Mouse (Mus musculus) c-Kit-positive CD71-negative TER-119-negative erythroid progenitor cells, embryonic 14.5 days (primary cell): ENCODE measurements around the gene Olfr813.
"Not testable (repeated sequence)": the region's sequence is repeated elsewhere in the genome, so short reads cannot be mapped to it uniquely, and the experiment has no call there.

Experiments
- DNase-seq: peaks from one replicate; pipeline ENCODE4 v3.0.0-alpha.2; 2013; ENCODE audit warnings: low read depth

The Olfr813 gene

GRCm38 (mm10) chr10:129855067-129855466, at the start of gene Olfr813:
TSS of gene Olfr813 (plus strand) at chr10:129855367.
- DNase-seq, result no peak

GRCm38 (mm10) chr10:129845994-129846393, 9.2 kb upstream of the Olfr813 start, which contains the start of gene Olfr812:
TSS of gene Olfr812 (minus strand) at chr10:129846094.
- DNase-seq, result no peak

- no peak for DNase-seq
Observed at GRCm38 (mm10) chr10:129847343-129847742, 7.8 kb upstream of the Olfr813 start.

DNA sequence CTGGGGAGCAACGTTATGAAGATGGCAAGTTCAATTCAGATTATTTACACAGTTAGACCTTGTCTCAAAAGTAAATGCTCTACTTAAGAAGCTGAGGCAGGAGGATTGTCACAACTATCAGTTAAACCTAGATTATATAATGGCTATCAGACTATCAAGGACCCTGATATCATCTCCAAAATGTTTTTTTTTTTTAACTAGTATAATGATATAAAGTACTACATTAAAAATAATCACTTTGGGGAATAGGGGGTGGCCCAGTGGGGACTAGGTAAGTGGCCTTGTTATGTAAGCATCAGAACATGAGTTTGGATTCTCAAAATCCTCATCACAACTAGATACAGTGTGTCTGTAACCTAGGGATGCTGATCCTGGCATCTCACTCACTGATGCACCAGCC, 24.6 kb downstream of the Olfr813 start, which contains the start of gene Olfr814:
Gene Olfr814, minus strand, starts transcription at position 101 of the 400 bp plus-strand sequence.
- DNase-seq, result not testable (repeated sequence)

- not testable (repeated sequence) for DNase-seq
Observed at GRCm38 (mm10) chr10:129885496-129885895, 30.3 kb downstream of the Olfr813 start.

DNA sequence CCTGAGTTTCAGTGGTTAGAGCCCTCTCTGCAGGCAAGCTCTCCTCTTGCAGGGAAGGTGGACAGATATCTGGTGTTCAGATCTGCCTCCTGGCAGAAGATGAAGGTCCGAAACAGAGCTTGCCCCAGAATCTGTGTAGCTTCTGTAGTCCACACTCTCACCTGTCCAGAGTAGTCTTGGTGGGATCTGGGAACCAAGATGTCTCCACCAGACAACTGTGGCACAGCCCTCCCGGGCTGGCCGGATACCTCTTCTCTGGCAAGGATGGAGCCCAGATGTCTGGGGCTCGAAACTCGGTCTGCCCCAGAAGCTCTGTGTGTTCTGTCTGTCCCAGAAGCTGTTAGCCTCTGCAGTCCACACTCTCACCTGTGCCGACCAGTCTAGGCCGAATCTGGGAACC, 30.8 kb downstream of the Olfr813 start:
- DNase-seq, result no peak

GRCm38 (mm10) chr10:129905767-129906166, 50.6 kb downstream of the Olfr813 start, which contains the start of gene Olfr815:
TSS of gene Olfr815 (minus strand) at chr10:129905867.
- not testable (repeated sequence) for DNase-seq
